Comparison of ENCODE assay signal across 8 mouse cellular contexts in the genomic region with DNA sequence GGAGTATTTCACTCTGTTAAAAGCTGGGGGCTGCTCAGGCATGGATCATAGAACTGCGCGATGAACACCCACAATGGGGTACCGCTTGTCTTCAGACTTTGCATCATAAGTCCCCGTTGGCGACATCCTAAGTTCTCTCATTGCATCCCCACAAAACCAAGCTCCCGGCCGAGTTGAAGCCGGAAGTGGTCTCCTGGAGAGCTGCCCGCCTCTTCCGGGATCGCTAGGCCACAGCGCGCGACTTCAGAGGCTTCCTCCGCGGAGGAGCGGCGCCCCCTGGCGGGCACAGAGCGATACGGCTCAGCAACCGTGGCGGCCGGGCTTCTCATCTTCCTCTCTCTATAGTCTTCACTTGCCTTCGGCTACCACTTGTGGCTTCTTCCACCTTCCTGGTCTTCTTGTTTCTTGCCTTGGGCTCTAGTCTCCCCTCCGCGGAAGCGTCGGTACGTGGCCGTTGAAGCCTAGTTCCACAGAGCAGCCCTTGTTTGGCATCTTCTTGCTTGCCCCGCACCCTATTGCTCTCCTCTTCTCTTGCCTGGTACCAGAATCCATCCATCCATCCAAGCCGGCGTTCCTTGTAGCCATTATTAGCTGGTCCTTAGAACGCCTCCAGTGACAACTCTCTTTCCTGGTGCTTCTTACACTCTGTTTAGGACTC. TPM values are rescaled to one million over a fixed set of nuclear protein-coding genes. Genes with fewer than 3 reads are reported as not detected.
DNase-seq lines count a peak whose midpoint lies in the region; ATAC-seq and TF ChIP-seq lines count a peak whose summit lies in the region.

No protein-coding gene starts in this region.

- H3K9ac ChIP-seq in MEL (ENCODE audit: control insufficient read depth, low read depth, low read length, poor library complexity, severe bottlenecking): peak overlapping the region; percentile 68
- H3K9ac ChIP-seq in lung, postnatal 0 days (replicated peaks; ENCODE audit: low read depth): peak overlapping the region; percentile 58

- peak; percentile 59 to 68 for ATAC-seq in hematopoietic stem cell, adult 5-6 weeks (replicated peaks in 1 of 2; ENCODE audit: insufficient read depth in 1 of 2, low FRiP score in 2 of 2, low TSS enrichment in 1 of 2, low read depth in 1 of 2, poor library complexity in 2 of 2, severe bottlenecking in 2 of 2)
- peak; percentile 86 for ATAC-seq in lung, postnatal 0 days

- peaks cover 0 to 7% of the 10 kb centered on the region in 2 experiments; a peak in 2 of 4 replicates for H3K36me3 ChIP-seq in MEL (ENCODE audit: control insufficient read depth in 1 of 2, insufficient read depth in 2 of 2, low read length in 2 of 2)
- H3K36me3 ChIP-seq in lung, postnatal 0 days (ENCODE audit: insufficient read depth, low read length): no peaks in the 10 kb centered on the region

- TF ChIP-seq CTCF in MEL (IDR thresholded peaks at IDR 0.05 in 2 of 3, conservative IDR thresholded peaks at IDR 0.05 in 1 of 3; ENCODE audit: control insufficient read depth in 1 of 3, insufficient read depth in 1 of 3, low read depth in 2 of 3, low read length in 3 of 3, poor library complexity in 1 of 3, severe bottlenecking in 1 of 3): peak; percentile 83 to 99 (median 99)
- peak; percentile 84 for TF ChIP-seq CTCF in cerebellum, adult 2 months (IDR thresholded peaks at IDR 0.05; ENCODE audit: borderline replicate concordance, insufficient read depth, low read depth, low read length)
- TF ChIP-seq CTCF in lung, postnatal 0 days (IDR thresholded peaks at IDR 0.05): peak; percentile 98

- H3K4me3 ChIP-seq in MEL (ENCODE audit: control insufficient read depth in 1 of 2, insufficient read depth in 1 of 2, low read depth in 2 of 2, low read length in 2 of 2): peak overlapping the region; percentile 64 to 82
- peak overlapping the region; percentile 78 for H3K4me3 ChIP-seq in cerebellum, adult 2 months (replicated peaks; ENCODE audit: insufficient read depth, low read depth, low read length)
- H3K4me3 ChIP-seq in lung, postnatal 0 days (ENCODE audit: low read depth, low read length): peak overlapping the region; percentile 17; the same call in 1 of the 2 replicates

- DNase-seq in MEL (ENCODE audit: low read depth, low spot score): peak; percentile 97
- DNase-seq in cerebellum, adult 2 months: peak; percentile 90 to 94
- peak; percentile 88 for DNase-seq in forelimb bud, embryonic 11.5 days (ENCODE audit: low read depth, low spot score)
- DNase-seq in layer of hippocampus, adult 9-11 months: peak; percentile 87
- DNase-seq in lung, postnatal 0 days (ENCODE audit: low spot score): peak; percentile 95
- peak; percentile 88 for DNase-seq in ovary, postnatal 10 days (ENCODE audit: low spot score)
- DNase-seq in thymus, postnatal 0 days (ENCODE audit: low spot score): peak; percentile 96

- H3K27ac ChIP-seq in MEL (ENCODE audit: control insufficient read depth, low read depth, low read length): peak overlapping the region; percentile 21; the same call in 1 of the 2 replicates
- peak overlapping the region; percentile 79; the same call in 1 of the 2 replicates for H3K27ac ChIP-seq in cerebellum, adult 2 months (ENCODE audit: insufficient read depth, low read length)
- 0 out of 2 replicates have a peak overlapping the region, but pooled peaks have one; percentile 38 for H3K27ac ChIP-seq in lung, postnatal 0 days (ENCODE audit: low read length)

- TF ChIP-seq RAD21 in MEL (IDR thresholded peaks at IDR 0.05; ENCODE audit: low read depth, low read length): peak; percentile 87

- 2% methylated on average over 35 of the region's 35 CpGs for WGBS in cerebellum, adult 2 months
- 3% methylated on average over 35 of the region's 35 CpGs for WGBS in lung, postnatal 0 days

- H3K79me2 ChIP-seq in MEL (ENCODE audit: control insufficient read depth, insufficient read depth, low read length, poor library complexity): no peaks in the 10 kb centered on the region; the same call in 1 of the 2 replicates

- TF ChIP-seq EP300 in MEL (IDR thresholded peaks at IDR 0.05; ENCODE audit: low read depth in 1 of 2, low read length in 2 of 2): no peak
- TF ChIP-seq EP300 in lung, postnatal 0 days (IDR thresholded peaks at IDR 0.05): peak; percentile 33; the same call in 1 of the 2 replicates

- no peaks in the 10 kb centered on the region for H3K27me3 ChIP-seq in MEL (ENCODE audit: control insufficient read depth in 1 of 2, insufficient read depth in 2 of 2, low read length in 2 of 2)
- H3K27me3 ChIP-seq in cerebellum, adult 2 months (ENCODE audit: control insufficient read depth, insufficient read depth, low read length): no peaks in the 10 kb centered on the region
- H3K27me3 ChIP-seq in lung, postnatal 0 days (replicated peaks; ENCODE audit: insufficient read depth, low read length): no peaks in the 10 kb centered on the region

- peaks cover 0 to 24% of the 10 kb centered on the region in 2 experiments; a peak in 3 of 4 replicates for H3K4me1 ChIP-seq in MEL (ENCODE audit: control insufficient read depth in 1 of 2, insufficient read depth in 2 of 2, low read length in 2 of 2)
- H3K4me1 ChIP-seq in cerebellum, adult 2 months (ENCODE audit: control insufficient read depth, insufficient read depth, low read length): no peaks in the 10 kb centered on the region
- peaks cover 10% of the 10 kb centered on the region; the same call in 1 of the 2 replicates for H3K4me1 ChIP-seq in lung, postnatal 0 days (ENCODE audit: insufficient read depth, low read depth, low read length)

- TF ChIP-seq POLR2A in MEL (IDR thresholded peaks at IDR 0.05; ENCODE audit: control insufficient read depth in 1 of 2, insufficient read depth in 1 of 2, low read depth in 1 of 2, low read length in 2 of 2, poor library complexity in 1 of 2): peak; percentile 59 to 92; a peak in 3 of 4 replicates
- peak; percentile 85; the same call in 1 of the 2 replicates for TF ChIP-seq POLR2A in cerebellum, adult 2 months (IDR thresholded peaks at IDR 0.05; ENCODE audit: borderline replicate concordance, insufficient read depth, low read length)

- peak overlapping the region; percentile 59 for H3K4me2 ChIP-seq in lung, postnatal 0 days (replicated peaks; ENCODE audit: low read depth, low read length)

- H3K9me3 ChIP-seq in MEL (replicated peaks; ENCODE audit: insufficient read depth, low read length): no peaks in the 10 kb centered on the region
- H3K9me3 ChIP-seq in lung, postnatal 0 days (ENCODE audit: low read length): no peaks in the 10 kb centered on the region

TF ChIP-seq in MEL, 35 proteins besides CTCF, POLR2A, EP300 and RAD21 (continues in another document):
- no peak for TF ChIP-seq TAL1 (IDR thresholded peaks at IDR 0.05; ENCODE audit: low read length)
- TF ChIP-seq HCFC1 (IDR thresholded peaks at IDR 0.05; ENCODE audit: low read depth, low read length): peak; percentile 81
- TF ChIP-seq POLR2AphosphoS2 (IDR thresholded peaks at IDR 0.05; ENCODE audit: low read length): peak; percentile 78; the same call in 1 of the 2 replicates
- peak; percentile 72; the same call in 1 of the 2 replicates for TF ChIP-seq TBP (IDR thresholded peaks at IDR 0.05; ENCODE audit: low read depth, low read length)
- no peak for TF ChIP-seq ZKSCAN1 (IDR thresholded peaks at IDR 0.05; ENCODE audit: low read depth, low read length)
- TF ChIP-seq SMC3 (IDR thresholded peaks at IDR 0.05; ENCODE audit: low read depth, low read length): peak; percentile 93

RNA-seq across cellular contexts. Expression of gene Gnai2, which starts 9.5 kb away (rescaled TPM):
- 129 and 131 TPM in 2 replicates for total RNA-seq in MEL (2012; rRNA removed)
- 100 to 1,000 TPM; 137 to 335 TPM for polyA plus RNA-seq in MEL (2012; ENCODE audit: insufficient read depth in 1 of 2, insufficient read length in 2 of 2, low read depth in 1 of 2, low replicate concordance in 2 of 2, missing spikeins in 1 of 2)
- polyA plus RNA-seq in cerebellum, adult 2 months (2012; rRNA removed): 273 and 301 TPM in 2 replicates
- total RNA-seq in hematopoietic stem cell, adult 5-6 weeks (2017): 345 and 415 TPM in 2 replicates
- polyA plus RNA-seq in lung, postnatal 0 days (2015; fragmentation: Nextera tagmentation; extraction: Ambion mirVana): 414 and 417 TPM in 2 replicates
- polyA plus RNA-seq in thymus, postnatal 0 days (2015; fragmentation: Nextera tagmentation; extraction: Ambion mirVana): 466 and 479 TPM in 2 replicates

RNA-seq across cellular contexts. Expression of gene Slc38a3, which starts 24.7 kb away (rescaled TPM):
- total RNA-seq in MEL (2012; rRNA removed): not detected in 2 replicates
- polyA plus RNA-seq in MEL (2012; ENCODE audit: insufficient read depth in 1 of 2, insufficient read length in 2 of 2, low read depth in 1 of 2, low replicate concordance in 2 of 2, missing spikeins in 1 of 2): not detected
- 145 and 152 TPM in 2 replicates for polyA plus RNA-seq in cerebellum, adult 2 months (2012; rRNA removed)
- total RNA-seq in hematopoietic stem cell, adult 5-6 weeks (2017): not detected in 2 replicates
- 0.51 and 0.81 TPM in 2 replicates for polyA plus RNA-seq in lung, postnatal 0 days (2015; fragmentation: Nextera tagmentation; extraction: Ambion mirVana)
- polyA plus RNA-seq in thymus, postnatal 0 days (2015; fragmentation: Nextera tagmentation; extraction: Ambion mirVana): 0.60 and 1.1 TPM in 2 replicates

RNA-seq across cellular contexts. Expression of gene Gnat1, which starts 34.9 kb away (rescaled TPM):
- 0.27 TPM in 1 of 2 replicates, not detected in the other for total RNA-seq in MEL (2012; rRNA removed)
- 100 to 1,000 TPM in 1 of 2 experiments, not detected in 1; 326 TPM for polyA plus RNA-seq in MEL (2012; ENCODE audit: insufficient read depth in 1 of 2, insufficient read length in 2 of 2, low read depth in 1 of 2, low replicate concordance in 2 of 2, missing spikeins in 1 of 2)
- 0.15 and 0.36 TPM in 2 replicates for polyA plus RNA-seq in cerebellum, adult 2 months (2012; rRNA removed)
- not detected in 2 replicates for total RNA-seq in hematopoietic stem cell, adult 5-6 weeks (2017)
- 0.23 and 0.30 TPM in 2 replicates for polyA plus RNA-seq in lung, postnatal 0 days (2015; fragmentation: Nextera tagmentation; extraction: Ambion mirVana)
- 0.62 and 0.85 TPM in 2 replicates for polyA plus RNA-seq in thymus, postnatal 0 days (2015; fragmentation: Nextera tagmentation; extraction: Ambion mirVana)

RNA-seq across cellular contexts. Expression of gene Sema3b, which starts 35.6 kb away (rescaled TPM):
- 0.04 and 0.07 TPM in 2 replicates for total RNA-seq in MEL (2012; rRNA removed)
- under 1 TPM in 1 of 2 experiments, not detected in 1; 0.21 TPM for polyA plus RNA-seq in MEL (2012; ENCODE audit: insufficient read depth in 1 of 2, insufficient read length in 2 of 2, low read depth in 1 of 2, low replicate concordance in 2 of 2, missing spikeins in 1 of 2)
- 3.9 and 6.4 TPM in 2 replicates for polyA plus RNA-seq in cerebellum, adult 2 months (2012; rRNA removed)
- not detected in 2 replicates for total RNA-seq in hematopoietic stem cell, adult 5-6 weeks (2017)
- polyA plus RNA-seq in lung, postnatal 0 days (2015; fragmentation: Nextera tagmentation; extraction: Ambion mirVana): 31.9 and 34.3 TPM in 2 replicates
- 1.4 and 1.8 TPM in 2 replicates for polyA plus RNA-seq in thymus, postnatal 0 days (2015; fragmentation: Nextera tagmentation; extraction: Ambion mirVana)

RNA-seq across cellular contexts. Expression of gene Ifrd2, which starts 57.2 kb away (rescaled TPM):
- total RNA-seq in MEL (2012; rRNA removed): 136 and 147 TPM in 2 replicates
- polyA plus RNA-seq in MEL (2012; ENCODE audit: insufficient read depth in 1 of 2, insufficient read length in 2 of 2, low read depth in 1 of 2, low replicate concordance in 2 of 2, missing spikeins in 1 of 2): 100 to 1,000 TPM in 1 of 2 experiments, not detected in 1; 292 TPM
- polyA plus RNA-seq in cerebellum, adult 2 months (2012; rRNA removed): 20.2 and 23.4 TPM in 2 replicates
- 49.8 and 62.7 TPM in 2 replicates for total RNA-seq in hematopoietic stem cell, adult 5-6 weeks (2017)
- polyA plus RNA-seq in lung, postnatal 0 days (2015; fragmentation: Nextera tagmentation; extraction: Ambion mirVana): 22.4 and 24.1 TPM in 2 replicates
- 43.6 and 48.7 TPM in 2 replicates for polyA plus RNA-seq in thymus, postnatal 0 days (2015; fragmentation: Nextera tagmentation; extraction: Ambion mirVana)

Comparison
In these comparisons a context has a peak if more than half of its experiments do, and no peak if none do; other contexts are left out.
1. Peak in every context shown above with its lines: DNase-seq, ATAC-seq, H3K4me3 ChIP-seq and H3K27ac ChIP-seq.
2. H3K27ac ChIP-seq: peak in every context shown above with its lines; median percentile 79 in cerebellum, adult 2 months; 38 in lung, postnatal 0 days; 21 in MEL.
3. H3K4me3 ChIP-seq: peak in every context shown above with its lines; median percentile 78 in cerebellum, adult 2 months; 73 in MEL; 17 in lung, postnatal 0 days.
4. RNA of gene Slc38a3, which starts 24.7 kb away (polyA plus RNA-seq): 145 to 152 TPM in cerebellum, adult 2 months; 0.60 to 1.1 TPM in thymus, postnatal 0 days, 0.51 to 0.81 TPM in lung, postnatal 0 days and not detected in MEL; every median in the first group is over 10 times any median in the second.